Mouse (Mus musculus) right cerebral cortex, postnatal 25 days (tissue): ENCODE results near the gene Mag.
"Not testable (repeated sequence)": the region's sequence is repeated elsewhere in the genome, so short reads cannot be mapped to it uniquely, and the experiment has no call there.

Experiments
- DNase-seq: peaks from one replicate; pipeline ENCODE4 v3.0.0; 2022

Gene Mag

DNA sequence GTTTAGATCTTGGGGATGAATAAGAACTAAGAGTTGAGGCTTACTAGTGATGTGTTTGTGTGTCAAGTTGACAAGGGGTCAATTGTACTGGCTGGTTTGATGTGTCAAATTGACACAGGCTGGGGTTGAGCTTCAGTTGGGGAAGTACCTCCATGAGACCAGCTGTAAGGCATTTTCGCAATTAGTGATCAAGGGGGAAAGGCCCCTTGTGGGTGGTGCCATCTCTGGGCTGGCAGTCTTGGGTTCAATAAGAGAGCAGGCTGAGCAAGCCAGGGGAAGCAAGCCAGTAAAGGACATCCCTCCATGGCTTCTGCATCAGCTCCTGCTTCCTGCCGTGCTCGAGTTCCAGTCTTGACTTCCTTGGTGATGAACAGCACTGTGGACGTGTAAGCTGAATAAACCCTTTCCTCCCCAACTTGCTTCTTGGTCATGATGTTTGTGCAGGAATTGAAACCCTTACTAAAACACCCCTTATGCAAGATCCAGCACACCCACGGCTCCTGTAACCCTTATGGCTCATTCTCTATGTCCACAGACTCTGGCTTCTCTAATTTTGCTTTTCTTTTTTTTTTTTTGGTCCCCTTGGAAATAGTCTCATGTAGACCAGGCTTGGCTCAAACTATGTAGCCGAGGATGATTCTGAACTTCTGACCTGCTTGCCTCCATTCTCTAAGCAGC lies 20.9 kb upstream of the Mag start:
- not testable (repeated sequence) for DNase-seq

DNA sequence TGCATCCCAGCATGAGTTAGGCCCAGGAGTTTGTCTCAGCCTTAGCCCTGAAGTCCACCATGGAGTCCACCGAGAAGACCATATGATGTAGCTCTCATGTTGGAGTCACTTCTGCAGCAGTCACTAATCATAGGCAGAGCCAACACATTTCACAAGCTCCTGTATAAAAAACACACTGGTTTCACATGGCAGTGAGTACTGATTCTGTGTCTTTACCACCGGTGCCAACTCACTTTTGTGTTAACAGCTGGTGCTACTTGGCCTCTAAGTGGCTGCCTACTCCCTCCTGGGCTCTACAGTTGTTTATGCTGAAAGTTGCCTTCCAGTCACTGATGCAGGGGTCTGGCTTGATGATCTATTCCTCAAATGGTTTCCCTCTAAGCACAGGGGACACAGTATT lies 9.9 kb upstream of the Mag start, which contains the start of gene Hamp2:
TSS of gene Hamp2 (minus strand) at position 101 of the 400 bp plus-strand sequence.
- not testable (repeated sequence) for DNase-seq

DNA sequence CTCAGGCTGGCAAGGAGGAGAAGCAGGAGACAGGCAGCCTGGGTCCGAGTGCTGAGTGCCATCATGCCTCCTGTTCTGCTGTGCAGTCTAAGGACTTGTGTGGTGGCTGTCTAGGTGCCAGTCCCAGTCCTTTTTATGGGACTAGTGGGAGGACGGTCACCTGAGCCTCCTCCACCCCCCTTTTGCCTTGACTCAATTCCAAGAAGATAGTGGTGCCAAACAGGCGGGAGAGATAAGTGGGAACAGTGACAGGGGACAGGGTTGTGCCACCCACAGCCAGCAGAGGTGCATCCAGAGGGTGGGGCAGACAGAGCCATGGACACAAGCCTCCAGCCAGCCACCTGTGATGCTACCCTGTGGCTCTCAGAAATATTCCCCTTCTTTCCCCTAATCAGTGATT lies 9.4 kb upstream of the Mag start:
- DNase-seq = no peak

- not testable (repeated sequence) for DNase-seq
Observed at GRCm38 (mm10) chr7:30922490-30922889, 7.8 kb upstream of the Mag start.

DNA sequence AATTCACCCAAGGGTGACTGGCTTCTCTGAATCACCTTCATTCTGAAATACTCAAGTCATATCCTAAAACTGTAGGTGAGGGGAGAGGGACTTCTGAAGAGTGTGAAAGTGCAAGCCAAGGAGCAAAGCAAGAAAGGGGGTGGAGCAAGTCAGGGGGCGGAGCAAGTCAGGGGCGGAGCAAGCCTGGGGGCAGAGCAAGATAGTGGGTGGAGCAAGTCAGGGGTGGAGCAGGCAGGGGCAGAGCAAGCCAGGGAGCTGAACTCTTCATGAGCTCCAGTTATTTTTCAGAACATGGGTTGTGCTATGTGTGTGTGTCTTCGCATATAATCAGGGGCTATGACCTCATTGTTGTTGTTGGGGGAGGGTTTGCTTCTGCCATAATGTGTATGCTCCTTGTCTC lies 5.5 kb upstream of the Mag start:
- no peak for DNase-seq

DNA sequence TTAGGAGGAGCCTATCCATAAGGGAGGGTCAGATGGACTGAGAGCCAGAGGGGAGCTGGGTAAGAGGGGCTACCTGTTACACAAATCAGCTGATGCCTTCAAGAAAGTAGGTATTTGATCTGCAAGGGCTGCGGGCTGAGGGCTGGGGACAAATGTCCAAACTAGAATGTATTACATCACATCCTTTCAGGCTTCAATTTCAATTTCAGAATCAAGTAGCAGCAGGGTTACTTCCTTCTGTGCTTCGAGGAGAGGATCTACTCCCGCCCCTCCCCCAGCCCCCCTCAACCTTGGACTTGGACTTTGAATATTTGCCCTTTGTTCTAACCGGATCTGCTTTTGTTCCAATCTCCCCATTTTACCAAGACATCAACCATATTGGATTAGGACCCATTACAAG lies 2.5 kb upstream of the Mag start:
- no peak for DNase-seq

GRCm38 (mm10) chr7:30916713-30917112 lies 2.0 kb upstream of the Mag start:
- DNase-seq = no peak

GRCm38 (mm10) chr7:30909773-30910172 lies 4.9 kb downstream of the Mag start:
- no peak for DNase-seq

- no peak for DNase-seq
Observed at GRCm38 (mm10) chr7:30908992-30909431, 5.7 kb downstream of the Mag start.

DNA sequence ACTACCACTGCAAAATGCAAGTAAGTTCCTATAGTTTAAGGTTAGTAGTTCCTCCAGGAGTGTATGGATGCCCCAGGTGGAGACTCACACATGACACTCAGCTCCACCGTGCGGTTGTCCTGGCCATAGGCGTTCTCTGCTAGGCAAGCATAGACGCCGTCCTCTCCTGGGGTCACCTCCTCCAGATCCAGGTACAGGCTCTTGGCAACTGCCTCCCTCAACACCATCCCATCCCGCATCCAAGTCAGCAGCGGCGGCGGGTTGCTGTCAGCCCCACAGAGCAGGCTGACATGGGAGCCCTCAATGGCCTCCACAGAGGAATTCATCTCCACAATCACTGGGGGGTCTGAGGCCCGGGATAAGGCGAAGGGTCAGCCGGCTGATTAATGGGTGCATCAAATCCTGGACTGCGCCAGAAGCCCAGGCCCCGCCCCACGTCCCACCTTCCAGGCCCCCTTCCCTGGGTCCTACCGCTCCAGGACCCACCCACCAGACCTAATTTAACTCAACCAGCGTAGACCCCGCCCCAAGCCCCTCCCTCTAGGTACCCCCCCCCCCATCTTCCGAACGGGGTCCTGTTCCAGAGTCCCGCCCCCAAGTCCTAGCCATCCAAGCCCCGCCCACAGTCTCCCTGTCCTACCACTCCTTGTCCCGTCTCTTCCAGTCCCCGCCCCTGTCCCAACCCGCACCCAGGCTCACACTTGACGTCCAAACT lies 6.2 kb downstream of the Mag start:
- DNase-seq = no peak

DNA sequence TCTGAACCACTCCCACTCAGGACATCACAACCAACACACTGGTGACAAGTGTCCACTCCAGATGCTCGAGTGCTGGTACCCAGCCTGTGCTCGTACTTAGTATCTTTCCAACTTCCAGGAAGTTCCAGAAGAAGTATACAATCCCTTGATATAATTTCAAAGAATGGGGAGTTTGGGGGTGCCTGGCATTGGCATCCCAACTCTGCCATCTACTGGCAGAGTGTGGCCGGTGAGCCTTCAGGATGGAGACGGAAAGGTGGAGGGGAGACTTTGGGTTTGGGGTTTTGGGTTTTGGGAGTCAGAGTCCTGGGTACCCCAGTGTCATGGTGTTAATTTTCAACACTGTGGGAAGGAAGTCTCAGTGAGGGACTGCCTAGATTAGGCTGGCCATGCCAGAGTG lies 10.6 kb downstream of the Mag start:
- peak; percentile 16 for DNase-seq

DNA sequence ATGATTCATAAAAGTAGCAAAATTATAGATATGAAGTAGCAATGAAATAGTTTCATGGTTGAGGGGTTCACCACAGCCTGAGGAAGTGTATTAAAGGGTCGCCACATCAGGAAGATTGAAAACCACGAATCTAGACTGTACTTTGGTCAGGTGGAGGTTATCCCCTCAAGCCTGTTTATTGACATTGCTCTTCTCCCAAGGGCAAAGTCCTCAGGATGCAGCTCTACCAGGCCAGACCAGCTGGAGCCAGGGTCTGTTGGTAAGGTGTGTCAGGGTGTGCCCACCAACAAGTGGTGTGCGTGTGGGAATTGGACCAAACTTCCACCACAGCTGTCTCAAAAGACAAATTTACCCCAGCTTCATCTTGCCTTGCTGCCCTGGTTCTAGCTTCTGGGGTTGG lies 19.5 kb downstream of the Mag start:
- DNase-seq = no peak

- no peak for DNase-seq
Observed at GRCm38 (mm10) chr7:30892515-30892914, 22.2 kb downstream of the Mag start.

DNA sequence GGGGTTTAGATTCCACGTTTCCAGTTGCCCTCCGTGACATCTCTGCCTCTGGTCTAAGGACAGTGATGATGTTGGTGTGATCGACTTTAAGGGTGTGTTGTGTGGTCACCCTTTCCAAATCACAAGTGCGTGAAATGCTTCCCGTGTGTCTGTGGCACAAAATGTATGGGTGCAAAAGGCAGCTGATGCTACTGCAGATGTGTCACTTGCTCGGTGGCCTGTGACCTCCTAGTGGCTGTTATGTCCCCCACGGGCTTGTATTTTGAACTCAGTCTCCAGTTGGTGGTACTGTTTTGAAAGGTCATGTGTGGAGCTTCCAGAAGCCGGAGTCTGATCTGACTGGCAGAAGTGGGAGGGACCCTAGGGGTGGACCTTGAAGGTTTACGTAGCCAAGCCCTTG lies 22.9 kb downstream of the Mag start:
- no peak for DNase-seq

GRCm38 (mm10) chr7:30890681-30891080 lies 24.0 kb downstream of the Mag start:
- no peak for DNase-seq

DNA sequence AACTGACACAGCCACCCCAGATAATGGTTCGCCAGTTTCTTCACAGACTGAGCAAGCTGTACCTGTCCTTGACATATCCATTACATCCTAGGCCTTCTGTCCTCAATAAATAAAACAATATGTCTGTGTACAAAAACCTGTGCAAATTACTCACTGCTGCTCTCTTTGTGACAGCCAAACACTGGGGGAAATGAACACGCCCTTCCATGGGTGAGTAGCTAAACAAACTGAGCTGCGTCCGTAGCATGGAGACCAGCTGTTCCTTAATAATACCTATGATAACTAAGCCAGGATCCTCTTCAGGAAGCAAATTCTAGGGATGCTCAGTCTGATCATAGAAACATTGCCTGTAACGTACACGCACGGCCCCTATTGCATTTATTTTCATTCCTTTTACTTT lies 25.9 kb downstream of the Mag start:
- no peak for DNase-seq

- no peak for DNase-seq
Observed at GRCm38 (mm10) chr7:30887568-30888188, 27.0 kb downstream of the Mag start.

- DNase-seq = no peak
Observed at GRCm38 (mm10) chr7:30886852-30887251, 27.8 kb downstream of the Mag start.

DNA sequence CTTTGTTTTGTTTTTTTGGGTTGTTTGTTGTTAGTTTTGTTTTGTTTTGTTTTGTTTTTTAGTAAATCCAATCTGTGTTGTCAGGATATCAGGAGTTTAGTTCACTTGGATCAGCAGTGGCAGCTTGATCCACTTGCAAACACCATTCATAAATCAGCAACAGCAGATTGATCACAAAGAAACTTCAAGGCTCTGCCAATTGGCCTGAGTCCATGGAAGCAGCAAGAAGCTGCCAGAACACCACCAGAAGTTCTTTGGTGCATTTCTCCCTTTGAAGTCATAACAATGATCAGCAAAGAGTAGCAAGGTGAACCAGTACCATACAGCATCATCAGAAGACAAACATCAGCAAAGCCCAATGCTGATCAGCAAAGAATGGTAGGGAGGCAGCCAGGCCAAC lies 30.6 kb downstream of the Mag start:
- DNase-seq = no peak

DNA sequence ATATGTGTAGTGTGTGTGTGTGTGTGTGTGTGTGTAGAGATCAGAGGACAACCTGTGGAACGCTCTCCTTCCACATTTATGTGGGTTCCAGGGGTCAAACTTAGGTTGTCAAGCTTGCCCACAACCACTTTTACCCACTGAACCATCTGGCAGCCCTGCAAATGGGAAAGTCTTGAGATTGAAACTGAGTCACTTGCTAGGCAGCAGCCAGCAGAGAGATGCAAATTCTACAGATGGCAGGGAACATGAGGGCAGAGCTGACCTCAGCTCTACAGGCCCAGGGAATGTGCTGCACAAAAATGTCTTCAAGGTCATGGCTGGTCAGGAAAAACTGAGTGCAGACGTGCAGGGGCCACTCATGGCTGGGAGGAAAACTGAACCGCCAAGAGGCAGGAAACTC lies 33.3 kb downstream of the Mag start:
- no peak for DNase-seq

GRCm38 (mm10) chr7:30880176-30880575 lies 34.5 kb downstream of the Mag start, which contains the start of gene Cd22:
Gene Cd22 (minus strand): TSS chr7:30880342.
- no peak for DNase-seq

GRCm38 (mm10) chr7:30878950-30879349 lies 35.7 kb downstream of the Mag start:
- DNase-seq = no peak

- peak; percentile 48 for DNase-seq
Observed at GRCm38 (mm10) chr7:30873083-30873482, 41.6 kb downstream of the Mag start.

GRCm38 (mm10) chr7:30863386-30863785 lies 51.3 kb downstream of the Mag start:
- no peak for DNase-seq
